Mouse (Mus musculus) ovary, postnatal 14 days (tissue): ENCODE results near the gene Radil.

Experiments used
- DNase-seq: peaks from one replicate; pipeline ENCODE4 v3.0.0; 2022; ENCODE audit warnings: low spot score

Gene Radil

GRCm38 (mm10) chr5:142550706-142551652, at the start of gene Radil:
Radil (minus strand) TSS chr5:142551098.
- DNase-seq, result peak; percentile 97

GRCm38 (mm10) chr5:142597648-142598390, 46.9 kb upstream of the Radil start:
- DNase-seq, result no peak

- no peak for DNase-seq
Observed at GRCm38 (mm10) chr5:142596723-142597122, 45.8 kb upstream of the Radil start.

GRCm38 (mm10) chr5:142595698-142596097, 44.8 kb upstream of the Radil start:
- no peak for DNase-seq

GRCm38 (mm10) chr5:142590953-142591616, 40.2 kb upstream of the Radil start:
- no peak for DNase-seq

- DNase-seq, result no peak
Observed at GRCm38 (mm10) chr5:142583616-142584126, 32.8 kb upstream of the Radil start.

- peak; percentile 50 for DNase-seq
Observed at GRCm38 (mm10) chr5:142581517-142581916, 30.6 kb upstream of the Radil start.

GRCm38 (mm10) chr5:142578192-142578591, 27.3 kb upstream of the Radil start:
- DNase-seq, result no peak

GRCm38 (mm10) chr5:142576832-142577231, 25.9 kb upstream of the Radil start:
- no peak for DNase-seq

GRCm38 (mm10) chr5:142574323-142575057, 23.6 kb upstream of the Radil start:
- DNase-seq, result no peak

- no peak for DNase-seq
Observed at GRCm38 (mm10) chr5:142564606-142565005, 13.7 kb upstream of the Radil start.

GRCm38 (mm10) chr5:142560261-142560660, 9.4 kb upstream of the Radil start:
- no peak for DNase-seq

GRCm38 (mm10) chr5:142557397-142558067, 6.6 kb upstream of the Radil start:
- DNase-seq, result peak; percentile 42

- no peak for DNase-seq
Observed at GRCm38 (mm10) chr5:142556721-142557120, 5.8 kb upstream of the Radil start.

- DNase-seq, result no peak
Observed at GRCm38 (mm10) chr5:142555866-142556265, 5.0 kb upstream of the Radil start.

GRCm38 (mm10) chr5:142549961-142550705, 765 bp downstream of the Radil start:
- peak; percentile 22 for DNase-seq

- DNase-seq, result no peak
Observed at GRCm38 (mm10) chr5:142549441-142549840, 1.5 kb downstream of the Radil start.

GRCm38 (mm10) chr5:142547066-142547465, 3.8 kb downstream of the Radil start:
- DNase-seq, result no peak

- DNase-seq, result no peak
Observed at GRCm38 (mm10) chr5:142546344-142546743, 4.6 kb downstream of the Radil start.
